Mouse (Mus musculus): ENCODE measurements around the gene Celf2.

Celf2 gene

GRCm38 (mm10) chr2:7080794-7081783 is 428.3 kb downstream of the Celf2 start:
- peak; percentile 13 for DNase-seq (ENCODE audit: low spot score)

GRCm38 (mm10) chr2:7080086-7080485 is 429.3 kb downstream of the Celf2 start:
- no peak for DNase-seq (ENCODE audit: low spot score)

- DNase-seq (ENCODE audit: low spot score): no peak
These were observed 430.0 kb downstream of the Celf2 start for GRCm38 (mm10) chr2:7079390-7079789.

GRCm38 (mm10) chr2:7073730-7074129 is 435.6 kb downstream of the Celf2 start:
- no peak for DNase-seq (ENCODE audit: low spot score)

GRCm38 (mm10) chr2:7072344-7073265 is 436.8 kb downstream of the Celf2 start:
- no peak for DNase-seq (ENCODE audit: low spot score)

- no peak for DNase-seq (ENCODE audit: low spot score)
These were observed 439.9 kb downstream of the Celf2 start for GRCm38 (mm10) chr2:7069458-7069857.

GRCm38 (mm10) chr2:7068281-7068680 is 441.1 kb downstream of the Celf2 start:
- no peak for DNase-seq (ENCODE audit: low spot score)

GRCm38 (mm10) chr2:7063574-7064192 is 445.7 kb downstream of the Celf2 start:
- DNase-seq (ENCODE audit: low spot score): no peak

GRCm38 (mm10) chr2:7060490-7061105 is 448.8 kb downstream of the Celf2 start:
- DNase-seq (ENCODE audit: low spot score): no peak

GRCm38 (mm10) chr2:7056401-7056800 is 453.0 kb downstream of the Celf2 start:
- no peak for DNase-seq (ENCODE audit: low spot score)

- no peak for DNase-seq (ENCODE audit: low spot score)
These were observed 453.4 kb downstream of the Celf2 start for GRCm38 (mm10) chr2:7055958-7056357.

GRCm38 (mm10) chr2:7051090-7051489 is 458.3 kb downstream of the Celf2 start:
- no peak for DNase-seq (ENCODE audit: low spot score)

GRCm38 (mm10) chr2:7046155-7046554 is 463.2 kb downstream of the Celf2 start:
- DNase-seq (ENCODE audit: low spot score): no peak

GRCm38 (mm10) chr2:7045531-7045930 is 463.8 kb downstream of the Celf2 start:
- DNase-seq (ENCODE audit: low spot score): no peak

- DNase-seq (ENCODE audit: low spot score): no peak
These were observed 465.4 kb downstream of the Celf2 start for GRCm38 (mm10) chr2:7043770-7044459.

GRCm38 (mm10) chr2:7040940-7041339 is 468.4 kb downstream of the Celf2 start:
- DNase-seq (ENCODE audit: low spot score): no peak

- DNase-seq (ENCODE audit: low spot score): no peak
These were observed 470.4 kb downstream of the Celf2 start for GRCm38 (mm10) chr2:7038991-7039390.

GRCm38 (mm10) chr2:7031389-7031788 is 478.0 kb downstream of the Celf2 start:
- DNase-seq (ENCODE audit: low spot score): no peak

- DNase-seq (ENCODE audit: low spot score): no peak
These were observed 482.6 kb downstream of the Celf2 start for GRCm38 (mm10) chr2:7026737-7027136.

GRCm38 (mm10) chr2:7025594-7025993 is 483.8 kb downstream of the Celf2 start:
- DNase-seq (ENCODE audit: low spot score): peak; percentile 26

GRCm38 (mm10) chr2:7022184-7022583 is 487.2 kb downstream of the Celf2 start:
- no peak for DNase-seq (ENCODE audit: low spot score)

All from ovary, adult 18-20 months (tissue).